Mouse (Mus musculus): Measurements from ENCODE around the gene Ptprd.

- no peak for TF ChIP-seq CTCF (IDR thresholded peaks at IDR 0.05; ENCODE audit: low read depth)
- TF ChIP-seq EP300 (optimal IDR thresholded peaks at IDR 0.05): no peak
Measured at GRCm38 (mm10) chr4:76241140-76241539, 1970.6 kb downstream of the Ptprd start.

All from stomach, postnatal 0 days (tissue).